Mouse (Mus musculus): ENCODE data around the gene Dnajc12.

DNA sequence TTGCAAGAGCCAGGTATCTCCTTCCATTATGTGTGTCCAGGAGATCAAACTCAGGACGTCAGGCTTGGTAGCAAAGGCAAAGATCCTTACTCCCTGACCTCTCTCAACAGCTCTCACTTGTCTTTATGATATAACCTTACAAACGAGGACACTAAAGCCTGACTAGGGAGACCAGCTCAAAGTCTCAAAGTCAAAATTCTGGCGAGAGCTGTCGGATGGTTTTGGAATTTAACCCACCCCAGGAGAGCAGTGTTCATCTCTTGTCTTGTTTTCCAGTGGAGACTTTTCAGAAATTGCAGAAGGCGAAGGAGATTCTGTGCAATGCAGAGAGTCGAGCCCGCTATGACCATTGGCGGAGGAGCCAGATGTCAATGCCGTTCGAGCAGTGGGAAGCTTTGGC, 14.7 kb downstream of the Dnajc12 start:
- TF ChIP-seq GATA1 (IDR thresholded peaks at IDR 0.05; ENCODE audit: low read length) = no peak
- no peak for TF ChIP-seq TAL1 (IDR thresholded peaks at IDR 0.05; ENCODE audit: low read length)

Data from erythroblast, embryonic 14.5 days (primary cell).